Mouse (Mus musculus): ENCODE measurements around the gene Phtf1.

The Phtf1 gene

GRCm38 (mm10) chr3:103967861-103968691 lies at the start of gene Phtf1:
Gene Phtf1, plus strand, starts transcription at chr3:103968110.
- DNase-seq, result peak; percentile 89

GRCm38 (mm10) chr3:103920094-103920493 lies 47.8 kb upstream of the Phtf1 start:
- DNase-seq, result peak; percentile 21

- DNase-seq, result no peak
These were observed 42.6 kb upstream of the Phtf1 start for GRCm38 (mm10) chr3:103925302-103925701.

- DNase-seq, result peak; percentile 37
These were observed 40.4 kb upstream of the Phtf1 start for GRCm38 (mm10) chr3:103927511-103927910.

- no peak for DNase-seq
These were observed 22.9 kb upstream of the Phtf1 start for GRCm38 (mm10) chr3:103944794-103945562.

- DNase-seq, result no peak
These were observed 19.2 kb upstream of the Phtf1 start for GRCm38 (mm10) chr3:103948666-103949065.

- no peak for DNase-seq
These were observed 7.3 kb upstream of the Phtf1 start for GRCm38 (mm10) chr3:103960622-103961021.

GRCm38 (mm10) chr3:103967231-103967630 lies 679 bp upstream of the Phtf1 start:
- no peak for DNase-seq

- no peak for DNase-seq
These were observed 791 bp downstream of the Phtf1 start for GRCm38 (mm10) chr3:103968701-103969100.

GRCm38 (mm10) chr3:103971157-103971556 lies 3.2 kb downstream of the Phtf1 start:
- DNase-seq, result no peak

GRCm38 (mm10) chr3:103984556-103984955 lies 16.6 kb downstream of the Phtf1 start:
- no peak for DNase-seq

GRCm38 (mm10) chr3:103985194-103985593 lies 17.3 kb downstream of the Phtf1 start:
- DNase-seq, result no peak

GRCm38 (mm10) chr3:103987831-103988432 lies 20.0 kb downstream of the Phtf1 start:
- no peak for DNase-seq

GRCm38 (mm10) chr3:103989352-103989751 lies 21.4 kb downstream of the Phtf1 start:
- DNase-seq, result no peak

- DNase-seq, result no peak
These were observed 23.4 kb downstream of the Phtf1 start for GRCm38 (mm10) chr3:103991271-103991670.

GRCm38 (mm10) chr3:103998724-103999123 lies 30.8 kb downstream of the Phtf1 start:
- no peak for DNase-seq

GRCm38 (mm10) chr3:104006896-104007466 lies 39.1 kb downstream of the Phtf1 start:
- DNase-seq, result no peak

GRCm38 (mm10) chr3:104007479-104007878 lies 39.6 kb downstream of the Phtf1 start:
- no peak for DNase-seq

GRCm38 (mm10) chr3:104009924-104010662 lies 42.2 kb downstream of the Phtf1 start:
- DNase-seq, result no peak

- DNase-seq, result no peak
These were observed 44.1 kb downstream of the Phtf1 start for GRCm38 (mm10) chr3:104011972-104012371.

- DNase-seq, result no peak
These were observed 50.0 kb downstream of the Phtf1 start for GRCm38 (mm10) chr3:104017931-104018330.

- no peak for DNase-seq
These were observed 51.5 kb downstream of the Phtf1 start for GRCm38 (mm10) chr3:104019453-104019852.

Measured in liver (tissue).